Mouse (Mus musculus) gastrocnemius, adult 18-20 months (tissue): ENCODE measurements at regions not wholly inside any gene's neighbourhood (a gene's known extent, or its start where the extent isn't known, plus 50 kb on each side); places are given as distances from the start of the nearest gene placed in this dataset.

Experiments used
- DNase-seq: peaks from one replicate; pipeline ENCODE4 v3.0.0; 2021; ENCODE audit warnings: low spot score

DNA sequence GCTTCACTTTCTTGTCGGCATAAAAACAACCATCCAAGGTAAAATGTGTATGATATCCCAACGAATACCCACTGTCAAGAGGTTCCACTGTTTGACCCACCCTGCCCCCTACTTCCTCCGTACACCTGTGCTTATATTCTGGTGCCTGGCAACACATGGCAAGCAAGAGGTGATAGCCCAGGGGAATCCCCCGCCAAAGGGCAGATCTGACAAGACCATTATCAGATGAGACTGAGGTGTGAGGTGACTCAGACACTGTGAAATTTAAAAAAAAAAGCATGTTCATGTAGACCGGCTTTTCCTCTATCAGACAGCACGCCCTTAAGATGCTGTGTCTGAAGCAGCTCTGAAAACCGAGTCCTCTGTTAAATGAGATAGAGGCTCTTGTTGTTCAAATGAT is 89.4 kb upstream of the Bach2 start:
- DNase-seq = no peak

DNA sequence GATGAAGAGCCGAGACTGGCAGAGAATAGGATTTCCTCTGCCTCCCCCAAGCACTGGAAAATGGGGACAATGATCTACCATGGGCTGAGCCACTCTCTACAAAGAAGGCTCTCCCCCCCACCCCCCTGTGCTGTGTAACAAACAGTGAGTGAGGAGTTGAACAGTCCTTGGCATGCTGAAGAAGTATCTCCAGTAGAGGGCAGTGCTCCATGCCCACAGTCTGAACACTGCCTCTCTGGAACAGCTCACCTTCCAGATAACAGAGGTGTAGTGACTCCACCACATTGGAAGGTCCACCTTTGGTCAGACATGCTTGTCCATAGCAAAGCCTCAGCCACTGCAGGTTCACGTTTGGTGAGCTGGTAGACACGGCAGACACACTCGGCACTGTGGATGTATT is 85.2 kb upstream of the Bach2 start:
- peak; percentile 27 for DNase-seq

DNA sequence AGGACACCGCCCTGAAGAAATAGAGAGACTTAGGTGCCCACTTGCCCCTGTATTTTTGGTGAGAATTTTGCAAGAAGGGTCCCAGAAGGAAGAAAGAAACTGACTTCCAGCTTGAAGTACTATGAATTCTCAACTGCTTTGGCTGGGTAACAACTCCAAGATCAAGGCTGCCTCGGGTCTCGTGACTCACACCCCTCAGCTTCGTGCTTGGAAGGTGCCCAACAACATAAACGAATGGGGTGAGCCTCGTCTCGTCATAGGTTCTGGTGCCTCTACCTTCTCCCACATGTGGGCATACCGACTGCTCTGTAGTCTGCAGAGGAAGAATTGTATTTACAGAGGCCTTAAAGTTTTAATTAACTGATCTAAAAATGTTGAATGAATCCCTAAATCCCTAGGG is 81.6 kb upstream of the Bach2 start:
- DNase-seq = no peak

DNA sequence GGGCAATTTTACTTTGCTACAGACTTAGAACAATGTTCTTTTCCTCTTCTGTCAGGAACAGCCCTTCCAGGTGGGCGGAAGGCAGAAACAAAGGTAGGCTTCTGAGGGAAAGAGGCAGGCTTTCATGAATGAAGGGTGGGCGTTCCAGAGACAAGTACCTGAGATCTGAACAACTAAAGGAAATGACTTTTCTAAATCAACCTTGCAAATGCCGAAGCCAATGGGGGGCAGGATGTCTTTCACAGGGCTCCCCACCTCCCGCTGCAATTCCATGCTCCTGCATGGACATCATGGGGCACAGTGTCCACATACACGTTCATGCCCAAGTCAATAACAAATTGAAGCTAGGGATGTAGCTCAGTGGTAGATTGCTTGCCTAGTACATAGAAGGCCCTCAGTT is 80.2 kb upstream of the Bach2 start:
- no peak for DNase-seq

DNA sequence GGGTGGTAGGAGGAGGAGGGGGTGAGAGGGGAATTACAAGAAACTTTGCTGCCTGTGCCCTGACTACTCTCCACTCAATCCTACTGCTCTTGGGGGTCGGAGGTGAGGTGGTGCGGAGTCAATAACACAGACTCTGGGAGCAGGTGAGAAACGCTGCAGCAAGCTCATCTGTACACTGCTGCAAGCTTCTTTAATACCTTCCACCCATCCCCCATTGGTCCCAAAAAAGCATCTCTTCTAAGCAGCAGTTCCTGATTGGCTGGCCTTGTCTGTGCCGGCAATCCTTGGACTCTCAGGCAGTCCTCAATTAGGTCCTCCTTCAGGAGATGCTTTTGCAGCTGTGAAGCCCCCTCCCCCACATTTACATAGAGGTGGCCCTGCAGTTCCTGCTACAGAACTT is 79.7 kb upstream of the Bach2 start:
- DNase-seq = no peak

DNA sequence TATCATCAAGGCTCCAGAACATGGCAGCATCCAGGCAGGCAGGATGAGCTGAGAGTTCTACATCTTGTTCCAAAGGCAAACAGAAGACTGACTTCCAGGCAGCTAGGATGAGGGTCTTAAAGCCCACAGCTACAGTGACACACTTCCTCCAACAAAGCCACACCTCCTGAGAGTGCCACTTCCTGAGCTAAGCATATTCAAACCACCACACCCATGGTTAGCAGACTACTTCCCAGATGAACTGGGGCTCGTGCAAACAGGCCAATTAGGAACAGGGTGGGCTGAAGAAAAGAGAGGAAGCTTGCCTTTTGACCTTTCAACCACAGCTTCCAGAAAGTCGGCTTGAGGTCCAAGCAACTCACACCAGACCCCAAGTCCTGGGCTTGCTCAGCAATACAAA is 77.8 kb upstream of the Bach2 start:
- no peak for DNase-seq

DNA sequence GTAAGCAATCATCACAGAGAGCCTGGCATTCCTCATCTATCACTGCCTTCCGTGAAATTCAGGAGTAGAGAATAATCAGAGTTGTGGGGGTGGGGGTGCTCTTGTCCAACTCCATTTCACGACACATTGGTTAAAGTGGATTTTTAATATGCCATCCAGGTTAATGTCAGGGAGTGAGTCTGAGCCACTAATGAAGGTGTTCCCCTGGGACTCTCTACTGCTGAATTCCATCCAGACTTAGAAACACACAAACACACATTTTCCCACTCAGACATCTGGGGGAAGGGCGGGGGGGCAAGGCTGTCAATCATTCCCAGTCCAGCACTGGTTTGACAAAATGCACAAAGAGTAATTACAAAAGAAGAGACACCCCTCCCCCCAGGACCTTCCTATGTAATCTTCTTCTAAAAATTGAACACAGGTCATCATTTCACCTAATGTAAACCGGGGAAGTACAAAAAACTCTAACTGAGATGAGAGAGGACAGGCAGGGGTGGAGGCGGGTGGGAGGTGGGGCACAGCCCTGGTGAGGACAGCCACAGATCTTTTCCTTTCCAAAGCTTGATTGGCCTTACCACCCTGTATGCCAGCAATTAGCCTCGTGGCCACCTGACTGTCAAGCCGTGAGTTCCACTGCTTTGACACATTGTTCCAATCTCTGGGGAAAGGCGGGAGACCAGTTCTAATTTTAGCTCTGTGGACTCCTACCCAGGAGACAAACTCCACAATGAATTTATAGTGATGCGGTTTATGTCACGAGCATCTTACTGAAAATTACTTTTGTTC is 76.5 kb upstream of the Bach2 start:
- no peak for DNase-seq

DNA sequence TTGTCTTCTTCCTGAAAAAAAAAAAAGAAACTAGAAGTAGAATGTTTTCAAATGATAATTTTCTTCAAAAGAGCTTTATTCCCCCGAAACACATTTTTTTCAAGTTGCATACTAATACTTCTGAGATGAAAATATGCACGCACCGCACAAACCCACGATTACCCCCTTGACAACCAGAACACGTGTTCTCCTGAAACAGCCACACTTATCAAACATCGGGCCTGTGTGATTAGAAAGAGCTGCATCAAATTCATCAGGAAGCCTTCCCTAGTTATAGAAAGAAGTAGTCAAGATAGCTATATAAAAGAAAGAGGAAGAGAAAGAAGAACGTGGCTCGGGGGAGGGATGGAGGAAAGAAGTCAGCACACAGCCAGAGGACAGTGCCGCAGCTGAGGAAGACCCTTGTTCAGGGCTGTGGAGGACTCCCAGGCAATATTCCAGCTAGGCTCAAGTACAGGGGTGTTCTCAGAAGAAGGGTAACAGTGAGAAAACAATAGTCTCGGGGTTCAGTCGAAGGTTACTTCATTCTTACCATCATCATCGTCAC is 75.8 kb upstream of the Bach2 start:
- DNase-seq = no peak

DNA sequence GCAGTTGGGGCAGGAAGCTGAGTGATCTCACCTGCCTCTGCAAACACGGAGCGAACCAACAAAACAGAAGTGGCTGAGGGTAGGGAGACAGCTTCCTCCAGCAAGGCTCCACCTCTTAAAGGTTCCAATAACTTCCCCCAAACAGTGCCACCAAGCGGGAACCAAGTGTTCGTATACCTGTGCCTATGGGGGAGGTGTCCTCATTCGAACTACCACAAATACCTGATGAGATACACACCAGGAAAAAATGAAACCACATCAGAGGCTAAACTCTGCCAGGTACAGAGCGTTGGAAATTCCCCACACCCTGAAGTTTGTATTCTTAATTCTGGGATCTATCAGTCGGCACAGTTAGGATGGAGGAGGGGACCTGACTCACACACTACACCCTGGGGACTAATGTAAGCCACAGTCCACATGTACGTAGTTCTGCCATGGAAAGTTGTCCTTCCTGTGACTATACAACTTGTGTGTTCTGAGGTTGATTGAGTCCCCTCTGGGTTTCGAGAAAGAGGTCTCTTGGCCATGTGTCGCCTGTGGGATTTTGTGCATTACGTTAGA is 74.4 kb upstream of the Bach2 start:
- no peak for DNase-seq

DNA sequence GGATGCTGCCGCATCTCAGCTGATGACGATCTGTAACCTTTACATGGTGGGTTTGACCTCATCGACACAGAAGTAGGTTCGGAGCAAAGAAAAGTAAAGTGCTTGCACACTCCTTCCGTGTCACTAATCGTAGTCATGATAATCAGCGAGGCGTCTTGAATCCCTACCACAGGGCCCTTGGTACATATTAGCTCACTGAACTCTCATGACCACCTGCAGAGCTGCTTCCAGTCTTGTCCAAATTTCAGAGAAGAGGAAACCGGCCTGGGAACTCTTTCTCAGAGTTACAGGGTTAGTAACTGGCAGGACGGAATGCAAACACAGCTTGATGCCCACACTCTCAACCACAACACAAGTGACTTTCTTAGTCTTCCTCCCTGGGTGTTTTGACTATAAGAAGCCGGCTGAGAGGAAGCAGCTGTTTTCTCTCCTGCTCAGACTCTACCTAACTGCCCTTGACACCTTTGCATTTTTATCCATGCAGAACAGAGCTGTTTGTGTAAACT is 73.8 kb upstream of the Bach2 start:
- DNase-seq = no peak

DNA sequence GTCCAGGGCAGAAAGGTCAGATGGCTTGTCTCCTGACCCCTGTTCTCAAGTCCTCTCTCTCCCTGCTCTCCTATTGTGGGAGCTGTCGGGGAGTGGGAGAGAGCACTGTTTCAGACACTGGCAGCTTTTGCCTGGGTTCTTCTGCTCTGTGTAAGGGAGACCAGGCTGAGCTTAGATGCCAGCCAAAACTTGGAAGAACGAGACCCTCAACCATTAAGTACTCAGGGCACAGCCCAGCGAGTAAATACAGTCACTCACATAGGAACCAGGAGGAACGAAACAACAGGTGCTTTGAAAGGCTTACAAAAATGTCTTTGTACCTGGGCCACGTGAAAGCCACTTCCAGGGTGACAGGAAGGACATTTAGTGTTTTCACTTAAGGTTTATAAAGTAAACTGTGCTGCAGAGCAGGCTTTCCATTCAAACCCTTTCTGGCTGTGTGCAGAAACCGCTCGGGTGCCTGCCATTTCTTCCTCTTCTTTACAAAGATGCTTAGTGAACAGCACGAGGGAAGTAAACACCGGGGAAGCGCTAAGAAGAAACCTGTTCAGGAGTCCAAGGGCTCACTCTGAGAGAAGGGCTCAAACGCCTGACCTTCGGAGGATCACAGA is 72.6 kb upstream of the Bach2 start:
- no peak for DNase-seq

DNA sequence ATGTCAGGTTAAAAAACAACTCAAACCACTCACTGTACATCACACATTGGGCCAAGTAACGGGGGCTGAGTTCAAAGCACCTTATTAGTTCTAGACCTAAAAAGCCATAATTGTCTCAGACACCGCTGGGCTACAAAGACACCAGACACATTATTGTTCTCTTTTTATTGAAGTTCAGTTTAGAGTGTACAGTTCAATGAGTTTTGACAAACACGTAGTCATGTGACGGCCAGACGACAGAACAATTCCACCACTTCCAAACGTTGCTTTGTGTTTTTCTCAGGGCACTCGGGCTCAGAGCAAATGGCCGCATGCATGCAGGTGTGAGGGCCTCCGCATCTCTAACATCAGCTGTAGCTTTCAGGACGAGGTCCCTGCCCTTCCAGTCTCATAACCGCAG is 71.5 kb upstream of the Bach2 start:
- no peak for DNase-seq

DNA sequence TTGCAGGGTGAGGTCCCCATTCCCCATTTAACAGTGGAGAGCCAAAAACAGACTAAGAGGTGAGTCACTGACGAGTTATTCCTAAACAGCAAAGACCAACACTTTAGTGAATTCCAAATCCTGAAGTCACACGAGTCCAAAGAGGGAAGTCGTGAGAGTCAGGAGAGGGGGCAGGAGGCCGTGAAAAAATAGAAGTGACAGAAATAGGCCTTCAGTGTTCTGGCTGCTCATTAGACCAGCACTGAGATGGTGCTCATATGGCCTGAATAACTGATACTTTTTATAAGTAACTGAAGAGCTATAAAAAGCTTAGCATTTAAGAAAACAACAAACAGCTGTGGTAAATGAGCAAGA is 68.5 kb upstream of the Bach2 start:
- no peak for DNase-seq

DNA sequence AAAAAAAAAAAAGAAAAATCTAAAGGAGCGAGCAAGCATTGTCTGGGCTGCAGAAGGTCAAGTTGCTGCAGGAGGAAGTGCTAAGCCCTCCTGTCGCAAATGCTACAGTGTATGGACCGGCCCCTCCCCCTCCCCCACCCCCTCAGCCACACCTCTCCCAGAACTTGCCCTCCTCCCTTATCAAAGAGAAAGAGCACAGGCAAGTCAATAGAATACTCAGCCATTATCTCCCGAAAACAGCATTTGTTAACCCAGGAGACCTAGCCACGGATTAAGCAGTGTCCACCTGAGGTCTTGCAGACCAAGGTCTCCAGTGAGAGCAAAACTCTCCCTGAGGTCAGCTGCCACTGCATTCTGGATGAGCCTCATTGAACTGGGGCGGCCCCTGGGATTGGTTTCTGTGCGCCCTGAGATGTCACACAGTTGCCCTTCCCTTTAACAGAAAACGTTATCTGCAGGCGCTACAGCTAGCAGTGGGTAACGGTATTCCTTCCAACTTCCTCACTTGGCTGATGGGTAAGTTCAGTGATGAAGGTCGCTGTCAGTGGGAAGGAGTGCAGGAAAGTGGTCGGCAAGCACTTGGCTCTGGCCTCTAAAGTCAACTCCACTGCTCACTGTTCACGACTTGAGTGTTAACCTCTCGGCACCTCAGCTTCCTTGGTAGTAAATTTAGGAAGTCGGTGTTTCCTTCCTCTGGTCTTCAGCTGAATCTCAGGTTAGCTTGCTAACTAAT is 68.0 kb upstream of the Bach2 start:
- DNase-seq = no peak

DNA sequence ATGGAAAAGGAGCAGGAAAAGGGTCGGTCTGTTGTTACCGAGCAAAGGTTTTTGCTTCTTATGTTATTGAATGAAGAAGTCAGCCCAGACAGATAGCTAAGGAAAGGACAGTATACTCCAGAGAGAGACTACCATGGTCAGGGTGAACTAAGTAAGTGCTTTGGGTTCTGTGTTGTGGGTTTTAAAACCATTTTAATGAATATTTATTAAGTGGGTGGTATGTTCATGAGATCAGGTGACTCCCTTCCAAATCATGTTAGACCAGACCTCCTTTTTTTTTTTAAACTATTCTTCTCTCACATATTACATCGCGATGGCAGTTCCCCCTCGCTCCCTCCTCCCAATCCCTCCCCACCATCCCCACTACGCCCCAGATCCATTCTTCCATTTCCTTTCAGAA is 67.3 kb upstream of the Bach2 start:
- no peak for DNase-seq

DNA sequence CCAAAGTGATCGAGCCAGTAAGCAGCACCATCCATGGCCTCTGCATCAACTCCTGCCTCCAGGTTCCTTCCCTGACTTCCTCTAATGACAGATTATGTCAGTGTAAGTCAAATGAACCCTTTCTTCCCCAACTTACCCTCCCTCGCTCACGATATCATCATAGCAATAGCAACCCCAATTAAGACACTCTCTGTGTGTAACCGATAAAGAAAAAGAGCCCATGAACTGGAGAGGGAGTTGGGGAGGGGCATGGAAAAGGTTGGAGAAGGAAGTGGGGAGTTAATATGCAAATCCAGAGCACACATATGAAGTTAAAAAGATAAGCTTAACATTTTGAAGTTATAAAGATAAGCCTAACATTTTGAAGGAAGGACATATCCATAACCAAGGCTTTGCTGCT is 65.6 kb upstream of the Bach2 start:
- no peak for DNase-seq

DNA sequence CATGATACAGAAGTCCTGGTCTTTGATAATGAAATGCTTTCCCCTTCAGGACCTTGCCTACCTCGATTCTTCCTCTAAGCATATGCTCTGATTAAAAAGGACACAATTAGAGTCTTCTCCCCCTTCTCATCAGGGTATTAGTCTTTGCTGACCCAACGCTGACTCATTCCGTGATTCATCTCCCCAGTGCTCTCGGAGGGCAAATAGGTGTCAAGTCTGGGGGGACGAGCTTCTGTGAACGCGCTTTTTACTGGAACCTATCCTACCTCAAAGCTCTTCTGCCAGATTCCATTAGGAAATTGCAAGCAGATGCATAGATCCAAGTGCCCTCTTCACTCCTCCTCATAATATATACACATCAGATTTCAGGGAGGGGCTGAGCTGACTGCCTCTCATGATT is 63.8 kb upstream of the Bach2 start:
- no peak for DNase-seq

DNA sequence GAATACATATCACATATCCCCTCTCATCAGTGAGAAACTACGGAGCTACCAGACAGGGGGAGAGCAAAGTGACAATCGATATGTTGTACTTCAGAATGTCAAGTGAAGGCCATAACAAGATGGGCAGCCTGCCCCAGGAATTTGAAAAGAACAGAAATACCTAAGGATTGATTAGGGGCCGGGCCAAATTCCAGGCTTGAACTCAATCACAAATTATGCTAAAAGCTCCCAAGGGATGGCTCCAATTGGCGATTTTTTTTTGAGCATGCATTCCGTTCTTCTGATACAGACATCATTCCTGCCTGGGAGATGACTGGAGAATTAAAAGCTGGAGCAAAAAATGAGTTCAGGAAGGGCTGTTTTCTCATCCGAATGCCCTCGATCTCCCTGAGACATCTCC is 63.4 kb upstream of the Bach2 start:
- no peak for DNase-seq

DNA sequence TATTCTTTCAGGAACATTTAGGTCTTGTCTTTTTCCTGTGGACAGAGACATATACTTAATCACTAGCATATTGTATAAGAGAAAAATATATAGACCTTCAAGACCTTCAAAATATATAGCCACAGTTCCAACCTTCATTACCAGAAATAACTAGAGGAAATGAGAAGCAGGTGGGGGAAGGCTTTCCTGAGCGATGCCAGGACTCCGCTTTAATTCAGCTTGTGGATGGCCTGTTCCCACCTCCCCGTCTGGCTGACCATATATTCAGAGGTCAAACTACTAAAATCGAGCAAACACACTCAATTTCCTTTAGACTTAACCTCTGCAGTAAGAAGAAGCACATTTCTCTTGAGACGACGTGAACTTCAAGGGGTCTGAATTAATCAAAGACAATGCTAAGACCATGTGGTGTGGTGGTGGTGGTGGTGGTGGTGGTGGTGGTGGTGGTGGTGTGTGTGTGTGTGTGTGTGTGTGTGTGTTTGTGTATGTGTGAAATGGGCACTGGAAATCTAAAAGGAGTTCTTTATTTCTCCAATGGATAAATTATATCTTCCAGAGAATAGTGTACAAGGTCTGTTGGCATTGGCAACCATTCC is 62.7 kb upstream of the Bach2 start:
- DNase-seq = no peak

DNA sequence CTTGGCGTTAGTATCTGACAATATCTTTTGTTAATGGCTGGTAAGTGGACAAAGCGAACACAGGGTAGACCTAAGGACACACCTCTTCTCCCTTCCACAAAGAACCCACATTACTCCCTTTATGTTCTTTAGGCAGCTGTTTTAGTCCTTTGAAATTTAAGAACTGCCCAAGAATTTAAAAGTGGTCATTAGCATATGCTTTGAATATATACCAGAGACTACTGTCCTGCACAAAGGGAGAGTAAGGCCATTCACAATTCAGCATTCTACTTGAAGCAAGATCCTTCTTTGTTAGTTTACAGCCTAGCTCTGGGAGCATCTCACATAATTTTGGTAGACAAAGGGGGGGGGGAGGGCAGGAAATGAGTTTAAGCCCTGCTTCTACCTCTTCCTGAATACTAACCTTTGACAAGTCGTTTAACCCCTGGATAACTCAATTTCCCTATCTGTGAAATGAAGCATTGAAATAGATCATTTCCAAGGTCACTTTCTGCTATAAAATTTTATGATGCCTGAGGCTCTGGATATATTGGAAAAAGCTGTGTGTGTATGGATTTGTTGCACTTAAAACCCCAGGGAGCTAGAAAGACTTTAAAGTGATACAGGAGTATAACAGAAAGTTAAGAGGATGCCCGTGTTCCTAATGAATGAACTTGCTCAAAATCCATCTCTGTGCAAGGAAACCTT is 62.0 kb upstream of the Bach2 start:
- DNase-seq = no peak

DNA sequence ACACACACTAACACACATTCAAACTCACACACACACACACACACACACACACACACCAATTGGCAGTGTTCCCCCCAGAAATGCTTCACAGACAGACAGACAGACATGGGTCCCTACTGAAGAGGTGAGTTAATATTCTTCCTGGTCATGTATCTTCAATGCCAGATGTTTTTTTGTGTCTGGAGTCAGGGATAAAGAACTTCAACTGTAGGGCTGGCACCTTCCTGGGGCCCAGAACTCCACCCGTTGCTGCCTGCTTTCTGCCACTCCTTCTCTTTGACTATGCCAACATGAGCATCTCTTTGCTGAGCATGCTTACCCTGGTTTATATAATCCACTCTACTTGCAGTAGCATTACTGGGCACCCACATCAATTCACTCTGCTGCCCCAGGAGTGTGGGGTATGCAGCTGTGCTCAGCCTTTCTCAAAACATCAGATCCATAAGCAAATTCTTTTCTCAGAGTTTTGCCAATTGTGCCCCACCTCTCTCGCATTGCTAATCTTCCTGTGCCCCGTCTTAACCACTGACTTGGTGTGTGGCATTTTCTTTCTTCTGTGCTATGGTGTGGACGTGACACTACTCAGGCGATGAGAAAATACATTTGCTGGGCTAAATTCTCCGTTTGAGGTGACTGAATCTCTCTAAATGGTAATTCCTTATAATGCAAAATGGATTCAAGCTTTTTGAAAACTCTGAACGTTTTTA is 60.5 kb upstream of the Bach2 start:
- no peak for DNase-seq
